Mouse (Mus musculus) yolk sac, embryonic 10.5 days (tissue): ENCODE measurements at regions not wholly inside any gene's neighbourhood (a gene's known extent, or its start where the extent isn't known, plus 50 kb on each side); places are given as distances from the start of the nearest gene placed in this dataset.

Experiments used
- DNase-seq: peaks from one replicate; pipeline ENCODE4 v3.0.0-alpha.2; 2017; ENCODE audit warnings: low spot score

DNA sequence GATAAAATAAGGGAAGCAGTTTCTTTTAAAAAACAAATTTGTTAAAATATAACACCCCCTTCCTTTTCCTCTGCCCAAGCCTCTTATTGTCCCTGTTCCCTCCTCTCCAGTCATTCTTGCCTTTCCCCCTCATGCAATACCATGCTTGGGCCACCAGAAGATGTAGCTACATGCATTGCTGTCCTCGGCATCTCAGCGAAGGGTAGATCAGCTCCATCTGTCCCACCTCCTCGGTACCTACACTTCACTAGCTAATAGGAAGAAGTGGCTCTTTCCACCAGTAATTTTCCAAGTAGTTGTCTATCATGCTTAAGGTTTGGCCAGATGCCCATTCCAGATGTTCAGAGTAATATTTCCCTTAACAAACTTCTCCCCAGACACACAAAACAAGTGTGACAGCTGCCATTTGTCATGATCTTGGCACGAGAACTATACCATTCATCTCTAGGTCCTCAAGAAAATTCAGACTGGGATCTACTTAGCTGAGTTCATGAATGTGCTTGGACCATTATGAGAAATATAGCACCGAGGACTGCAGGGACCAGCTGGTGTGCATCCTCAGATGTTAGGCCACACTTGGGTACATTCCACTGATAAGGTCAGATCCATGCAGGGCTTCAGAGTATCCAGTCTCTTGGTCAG, 198.7 kb upstream of the Tnp1 start:
- DNase-seq = no peak

DNA sequence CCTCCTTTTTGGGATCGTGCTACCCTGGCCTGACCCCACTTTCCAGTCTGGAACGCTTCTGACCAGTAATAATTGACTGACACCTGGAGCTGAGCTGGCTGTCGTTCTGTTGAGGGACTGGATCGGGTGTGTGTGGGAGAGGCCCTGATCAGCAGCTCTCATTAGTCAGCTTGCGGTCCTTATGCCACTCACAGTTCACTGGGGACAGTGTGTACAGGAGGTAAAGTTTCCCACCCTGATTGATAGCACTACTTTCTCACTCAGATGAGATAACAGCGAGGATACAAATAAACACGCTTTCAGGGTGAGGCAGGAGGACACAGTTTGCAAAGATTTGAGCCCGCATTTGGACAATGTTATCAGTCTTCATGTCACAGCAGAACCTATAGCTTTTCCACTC, 191.7 kb upstream of the Tnp1 start:
- no peak for DNase-seq

DNA sequence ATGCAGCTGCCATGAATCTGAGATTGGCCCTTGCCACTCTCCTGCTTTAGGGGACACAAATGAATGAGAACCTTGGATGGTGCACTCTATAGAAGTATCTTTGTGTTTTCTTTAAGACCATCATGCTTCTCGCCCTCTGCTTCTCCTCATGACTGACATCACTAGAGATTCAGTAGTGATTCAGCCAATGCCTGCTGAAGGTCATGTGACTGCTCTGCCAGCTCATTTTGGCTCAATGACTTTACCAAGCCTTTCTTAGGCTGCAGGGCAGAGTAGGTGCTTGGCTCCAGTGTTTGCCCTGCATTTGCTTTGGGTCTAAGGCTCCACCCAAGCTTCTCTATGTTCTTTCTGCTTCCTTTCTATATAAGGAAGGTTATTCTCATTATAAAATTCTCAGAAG, 190.1 kb upstream of the Tnp1 start:
- DNase-seq = no peak

DNA sequence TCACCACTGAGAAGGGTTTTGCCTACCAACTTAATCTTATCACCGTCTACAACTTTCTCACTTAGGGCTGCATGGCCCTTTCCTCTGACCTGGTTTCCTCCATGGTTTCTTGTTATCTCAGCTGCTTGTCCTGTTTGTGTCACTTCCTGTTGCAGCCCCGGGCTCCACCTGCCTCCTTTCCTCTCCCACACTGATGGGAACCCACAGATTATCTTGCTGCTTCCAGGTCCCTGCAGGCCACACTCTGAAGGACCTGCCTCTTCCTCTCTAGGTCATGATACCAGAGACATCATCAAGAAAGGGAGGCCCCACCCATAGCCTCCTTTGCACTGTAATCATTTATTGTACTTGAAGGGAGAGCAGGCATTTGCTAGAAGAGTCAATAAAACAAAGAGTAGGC, 184.4 kb upstream of the Tnp1 start:
- no peak for DNase-seq

DNA sequence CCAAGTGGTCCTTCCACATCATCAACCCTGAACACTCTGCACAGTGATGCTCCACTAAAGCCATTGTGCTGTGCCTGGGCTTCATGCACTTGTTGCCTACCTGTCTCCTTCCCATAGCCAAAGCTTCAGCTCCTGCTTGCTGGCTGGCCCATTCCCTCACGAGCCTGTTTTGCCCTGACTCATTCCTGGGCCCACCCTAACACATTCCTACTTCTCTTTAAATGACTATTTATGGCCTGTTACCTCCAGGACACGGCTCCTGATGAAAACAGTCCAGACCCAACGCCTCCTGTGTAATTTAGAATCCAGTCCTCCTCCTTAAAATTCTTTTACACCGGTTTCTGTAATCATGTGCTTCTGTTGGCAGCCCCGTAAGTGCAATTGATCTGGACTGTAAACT, 175.1 kb upstream of the Tnp1 start:
- DNase-seq = peak; percentile 12

DNA sequence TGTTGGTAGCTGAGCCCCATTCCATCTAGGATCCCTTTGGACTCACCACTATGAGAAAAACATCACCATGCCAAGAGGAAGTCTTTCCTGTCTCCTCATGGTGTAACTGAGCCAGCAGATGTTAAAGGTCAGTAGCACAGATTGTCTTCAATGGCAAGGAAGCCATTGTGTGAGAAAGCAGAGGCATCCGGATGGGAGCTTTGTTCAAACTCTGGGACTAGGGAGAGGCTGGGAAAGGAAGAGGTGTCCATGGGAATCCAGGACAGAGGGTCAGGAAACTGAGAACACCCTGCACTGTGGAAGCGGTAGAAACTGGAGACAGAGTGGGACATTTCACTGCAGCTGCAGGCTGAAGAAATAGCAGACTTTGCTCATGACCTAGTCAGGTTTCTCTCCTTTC, 173.1 kb upstream of the Tnp1 start:
- DNase-seq = no peak

DNA sequence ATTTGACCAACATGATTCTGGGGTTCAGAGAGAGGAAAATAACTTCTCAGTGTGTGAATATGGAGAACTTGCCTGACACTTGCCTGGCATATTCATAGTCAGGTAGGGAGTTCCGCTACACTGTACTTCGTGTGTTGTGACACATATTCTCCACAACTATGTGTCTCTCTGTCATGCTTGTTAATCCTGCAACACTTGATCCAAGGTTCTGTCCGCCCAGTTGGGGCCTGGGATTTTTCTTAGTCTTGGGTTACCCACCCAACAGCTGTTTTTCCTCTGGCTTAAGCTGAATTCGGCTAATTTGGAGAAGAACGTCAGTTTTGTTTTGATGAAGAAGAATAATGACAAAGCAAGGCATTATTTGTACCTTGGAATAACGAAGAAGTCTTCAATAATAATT, 168.8 kb upstream of the Tnp1 start:
- no peak for DNase-seq

DNA sequence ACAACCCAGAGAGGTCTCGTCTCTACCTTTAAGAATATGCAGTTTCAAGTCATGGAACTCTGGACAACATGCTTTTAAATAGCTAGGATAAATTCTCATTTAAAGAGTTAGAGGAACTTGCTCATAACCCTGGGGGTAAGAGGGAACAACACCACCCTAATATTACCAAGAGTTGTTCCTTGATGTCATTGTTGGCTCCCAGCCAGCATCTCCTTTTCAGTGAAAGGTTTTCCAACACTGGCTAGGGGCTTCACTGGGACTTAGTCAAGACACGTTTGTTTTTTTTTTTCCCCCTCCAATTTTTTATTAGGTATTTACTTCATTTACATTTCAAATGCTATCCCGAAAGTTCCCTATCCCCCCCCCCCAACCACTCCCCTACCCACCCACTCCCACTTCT, 163.1 kb upstream of the Tnp1 start:
- DNase-seq = no peak

DNA sequence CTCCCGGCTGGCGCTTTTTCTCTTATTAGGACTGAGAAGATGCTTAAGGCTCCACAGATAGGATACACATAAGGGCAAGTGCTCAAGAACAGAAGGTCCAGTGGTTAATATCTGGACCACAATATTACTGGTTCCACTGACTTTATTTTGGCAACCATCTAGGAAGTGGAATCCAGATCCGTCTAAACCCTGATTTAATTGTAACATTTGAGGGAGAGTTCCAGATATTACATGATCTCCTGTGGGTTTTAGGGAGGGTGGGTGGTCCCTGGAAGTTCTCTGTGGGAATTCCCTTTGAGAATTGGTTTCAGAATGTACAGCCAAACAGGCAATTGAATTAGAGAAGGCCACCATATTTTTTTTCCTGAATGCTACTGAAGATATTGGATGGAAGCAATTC, 161.4 kb upstream of the Tnp1 start:
- no peak for DNase-seq

DNA sequence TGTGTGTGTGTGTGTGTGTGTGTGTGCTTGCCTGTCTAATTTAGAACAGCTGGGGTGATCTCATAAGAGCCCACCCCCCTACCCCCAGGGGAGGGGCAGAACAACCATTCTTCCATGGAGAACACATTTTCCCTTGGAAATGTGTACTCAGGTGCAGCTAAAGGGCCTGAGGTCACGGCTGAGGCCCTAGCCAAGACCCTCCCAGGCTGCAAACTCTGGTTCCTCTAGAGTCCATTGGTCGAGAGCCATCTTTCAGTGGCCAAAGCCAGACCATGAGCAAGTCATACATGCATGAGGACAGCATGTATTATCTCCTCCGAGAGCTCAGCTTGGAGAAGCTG, 154.9 kb upstream of the Tnp1 start:
- DNase-seq = no peak

DNA sequence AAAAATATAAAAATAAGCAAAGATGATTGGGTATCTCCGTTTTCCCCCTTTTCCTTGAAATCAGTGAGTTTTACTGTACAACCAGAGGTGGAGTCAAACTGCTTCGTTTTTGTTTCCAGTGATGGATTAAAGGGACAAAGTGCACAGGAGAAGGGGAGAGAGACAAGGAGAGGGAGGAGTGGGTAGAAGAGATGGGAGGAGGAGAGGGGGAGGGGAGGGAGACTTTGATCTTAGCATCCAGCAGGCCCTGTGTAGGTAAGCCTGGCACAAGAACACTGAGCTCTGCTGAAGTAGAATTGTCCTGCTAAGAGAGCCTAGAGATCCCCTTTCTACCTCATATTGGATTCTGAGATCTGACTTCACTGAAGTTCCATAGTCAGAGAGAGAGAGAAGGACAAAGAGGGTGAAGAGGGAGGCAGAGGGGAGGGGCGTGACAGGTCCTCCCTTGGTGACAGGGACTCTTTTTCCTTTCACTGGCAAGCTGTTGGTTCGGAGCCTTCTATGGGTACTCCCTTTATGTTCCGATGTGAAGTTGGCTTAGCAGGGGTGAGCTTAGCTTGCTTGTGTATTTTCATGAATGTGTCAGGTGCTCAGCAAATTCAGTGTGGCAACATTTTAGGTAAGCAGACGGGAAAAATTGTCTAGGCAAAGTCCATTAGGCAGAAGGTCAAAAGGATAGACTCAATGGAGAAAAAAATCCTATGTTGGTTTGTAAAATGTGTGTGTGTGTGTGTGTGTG, 154.4 kb upstream of the Tnp1 start:
- peak; percentile 13 for DNase-seq

DNA sequence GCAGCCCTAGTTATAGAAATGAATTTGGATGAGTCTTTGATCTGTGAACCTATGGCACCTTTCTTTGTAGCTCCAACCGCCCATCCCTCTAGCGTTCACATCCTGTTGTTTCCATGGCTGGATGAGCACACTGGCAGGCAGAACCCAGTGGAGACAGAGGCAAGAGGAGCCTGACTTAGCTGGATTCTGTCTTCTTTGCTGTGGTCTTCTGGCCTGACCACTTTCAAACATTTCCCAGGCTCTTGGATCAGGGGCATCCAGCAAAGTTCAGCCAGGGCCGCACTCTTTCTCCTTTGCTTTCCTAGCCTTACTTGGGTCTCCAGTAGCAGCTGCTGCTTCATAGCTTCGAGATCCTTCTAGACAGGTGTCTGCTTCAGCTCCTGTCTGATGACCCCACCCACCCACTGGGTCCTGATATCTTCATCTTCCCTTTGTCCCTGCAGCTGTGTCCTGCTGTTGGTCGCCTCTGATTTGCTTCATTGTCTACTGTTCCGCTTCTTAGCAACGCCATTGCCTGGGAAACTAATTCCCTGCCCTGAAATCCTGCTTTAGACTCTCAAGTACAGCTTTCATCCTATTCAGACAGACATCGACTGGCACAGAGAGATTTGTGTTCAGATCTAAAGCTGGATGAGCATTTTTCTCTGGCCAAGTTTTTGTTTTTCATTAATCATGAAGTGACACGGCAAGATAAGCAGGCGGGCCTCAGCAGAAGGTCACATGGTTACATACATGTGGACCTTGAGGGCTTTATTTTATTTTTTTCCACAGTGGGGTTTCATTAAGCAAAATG, 153.6 kb upstream of the Tnp1 start:
- DNase-seq = no peak

DNA sequence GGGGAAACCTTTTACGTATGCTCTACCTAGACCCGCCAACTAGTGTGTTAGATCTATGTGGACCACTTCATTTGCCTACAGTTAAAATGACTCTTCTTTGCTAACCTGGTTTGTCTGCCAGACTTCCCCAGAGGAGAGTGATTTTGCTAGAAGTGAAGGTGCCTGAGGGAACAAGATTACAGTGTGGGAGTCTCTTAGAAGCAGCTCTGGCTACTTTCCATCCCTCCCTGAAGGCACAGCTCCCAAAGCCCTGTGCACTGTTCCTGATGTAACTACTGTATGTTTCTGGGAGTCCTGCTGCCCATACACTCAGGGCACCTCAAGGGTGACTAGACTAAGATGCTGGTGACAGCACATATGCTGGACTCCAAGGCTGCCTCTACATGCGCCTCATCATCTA, 144.5 kb upstream of the Tnp1 start:
- DNase-seq = no peak

DNA sequence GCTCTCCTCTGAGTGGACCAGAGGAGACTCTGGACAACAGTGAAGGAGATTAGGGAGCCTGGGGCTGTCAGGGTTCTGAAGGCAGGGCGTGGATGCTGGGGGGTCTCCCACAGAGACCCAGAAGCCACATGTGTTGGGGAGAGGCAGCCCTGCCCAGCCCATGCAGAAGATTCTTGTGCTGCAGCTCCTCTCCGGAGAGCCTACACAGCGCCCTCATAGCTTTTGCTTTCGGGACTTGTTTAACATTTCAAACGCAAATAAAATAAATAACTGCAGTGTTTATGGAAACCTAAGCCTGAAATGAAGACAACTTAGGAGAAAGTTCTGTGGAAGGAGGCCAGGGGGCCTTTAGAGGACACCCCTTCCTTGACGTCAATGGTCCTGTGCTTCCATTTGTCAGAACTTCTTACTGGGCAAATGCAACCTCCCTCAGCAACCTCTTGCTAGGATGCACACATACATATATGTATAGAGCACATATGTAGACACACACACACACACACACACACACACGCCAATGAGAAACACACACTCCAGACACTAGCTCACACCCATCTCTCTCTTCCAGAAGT, 143.8 kb upstream of the Tnp1 start:
- DNase-seq = no peak

DNA sequence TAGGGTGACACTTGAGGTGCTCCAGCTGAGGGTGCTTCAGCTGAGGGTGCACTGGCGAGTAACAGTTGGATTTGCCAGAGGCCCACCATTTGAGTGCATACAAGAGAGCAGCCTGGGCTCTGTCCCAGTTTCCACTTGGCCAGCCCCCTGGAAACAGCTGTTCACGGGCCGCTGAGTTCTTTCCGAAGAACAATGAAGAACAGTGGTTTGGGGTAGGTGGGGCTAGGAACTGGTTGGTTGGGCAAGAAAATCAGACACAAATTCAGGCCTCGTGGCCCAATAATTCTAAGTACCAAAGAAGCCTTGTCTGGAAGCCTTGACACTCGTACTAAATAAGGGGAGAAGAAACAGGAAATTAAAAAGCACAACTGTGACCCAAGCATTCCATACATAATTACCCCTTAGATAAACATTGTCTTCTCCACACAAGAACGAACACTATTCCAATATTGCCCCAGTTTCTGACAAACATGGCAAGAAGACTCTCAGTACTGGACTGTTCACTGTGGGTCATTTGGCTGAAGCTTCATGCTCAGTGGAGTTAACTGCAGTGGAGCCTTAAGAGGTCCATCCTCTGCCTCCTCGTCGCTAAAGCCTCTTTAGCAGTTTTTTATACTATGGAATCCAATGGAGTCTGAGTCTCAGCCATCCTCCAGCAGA, 137.9 kb upstream of the Tnp1 start:
- no peak for DNase-seq

DNA sequence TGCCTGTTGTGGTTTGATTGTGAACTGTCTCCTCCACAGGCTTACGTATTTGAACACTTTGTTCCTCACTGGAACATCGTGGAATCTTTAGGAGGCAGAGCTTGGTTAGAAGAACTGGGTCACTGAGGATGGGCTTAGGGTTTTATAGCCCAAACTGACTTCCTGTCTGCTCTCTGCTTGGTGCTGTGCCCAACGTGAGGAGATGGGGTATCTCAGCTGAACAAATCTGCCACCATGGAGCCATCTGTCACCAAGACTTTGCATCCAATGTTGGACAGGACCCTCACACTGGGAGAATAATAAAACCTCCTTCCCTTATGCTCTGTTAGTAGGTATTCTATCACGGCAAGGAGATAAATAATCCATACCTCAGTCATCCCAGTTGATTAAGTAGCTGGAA, 134.2 kb upstream of the Tnp1 start:
- DNase-seq = no peak

DNA sequence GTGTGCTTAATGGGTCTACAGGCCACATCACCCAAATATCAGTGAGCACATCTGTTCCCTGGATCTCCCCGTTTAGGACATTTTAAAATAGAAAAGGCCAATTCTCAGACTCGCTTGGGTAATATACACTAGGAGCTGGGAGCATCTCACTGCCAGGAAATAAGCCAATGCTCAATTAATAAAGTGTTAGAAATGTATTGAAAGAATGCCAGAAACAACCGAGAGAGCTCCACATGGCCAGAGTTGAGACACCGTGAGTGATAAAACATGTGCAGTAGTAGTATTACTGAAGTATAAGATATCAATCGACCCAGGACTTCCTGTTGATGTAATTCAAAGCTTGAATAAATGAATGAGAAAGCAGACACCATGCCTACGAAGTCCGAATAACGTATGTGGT, 127.1 kb upstream of the Tnp1 start:
- no peak for DNase-seq

DNA sequence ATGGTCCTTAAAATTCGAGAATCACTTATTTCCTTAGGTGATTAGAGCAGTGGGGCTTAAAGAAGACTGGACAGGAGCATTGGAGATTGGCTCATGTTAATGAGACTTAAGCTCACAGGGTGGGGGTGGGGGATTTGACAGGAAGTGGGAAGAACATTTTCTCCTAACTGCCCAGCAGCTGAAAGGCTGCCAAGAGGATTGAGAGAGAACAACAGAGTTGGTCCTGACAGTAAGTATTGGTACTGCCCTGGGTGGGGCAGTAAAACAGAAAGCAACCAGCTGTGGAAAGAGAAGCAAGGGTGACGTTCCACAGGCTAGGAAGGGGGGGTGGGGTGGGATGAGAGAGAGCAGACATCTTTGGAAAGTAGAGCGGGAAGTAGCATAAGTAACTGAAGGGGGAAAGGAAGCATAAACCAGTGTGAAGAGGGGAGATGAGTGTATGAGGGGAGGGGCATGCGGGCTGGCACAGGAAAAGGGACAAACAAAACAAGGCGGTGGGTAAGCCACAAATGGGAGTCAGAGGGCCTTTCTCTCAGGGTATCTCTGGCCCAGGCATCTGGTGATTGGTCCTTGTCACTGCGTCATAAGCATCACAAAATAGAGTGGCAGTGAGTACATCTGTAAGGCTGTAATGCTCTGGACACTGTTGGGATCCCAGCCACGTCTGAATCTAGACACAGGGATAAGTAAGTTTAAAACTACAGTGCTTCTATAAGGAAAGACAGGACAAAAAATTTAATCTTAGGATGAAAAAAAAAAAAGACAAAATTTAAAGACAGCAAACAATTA, 125.0 kb upstream of the Tnp1 start:
- DNase-seq = no peak

DNA sequence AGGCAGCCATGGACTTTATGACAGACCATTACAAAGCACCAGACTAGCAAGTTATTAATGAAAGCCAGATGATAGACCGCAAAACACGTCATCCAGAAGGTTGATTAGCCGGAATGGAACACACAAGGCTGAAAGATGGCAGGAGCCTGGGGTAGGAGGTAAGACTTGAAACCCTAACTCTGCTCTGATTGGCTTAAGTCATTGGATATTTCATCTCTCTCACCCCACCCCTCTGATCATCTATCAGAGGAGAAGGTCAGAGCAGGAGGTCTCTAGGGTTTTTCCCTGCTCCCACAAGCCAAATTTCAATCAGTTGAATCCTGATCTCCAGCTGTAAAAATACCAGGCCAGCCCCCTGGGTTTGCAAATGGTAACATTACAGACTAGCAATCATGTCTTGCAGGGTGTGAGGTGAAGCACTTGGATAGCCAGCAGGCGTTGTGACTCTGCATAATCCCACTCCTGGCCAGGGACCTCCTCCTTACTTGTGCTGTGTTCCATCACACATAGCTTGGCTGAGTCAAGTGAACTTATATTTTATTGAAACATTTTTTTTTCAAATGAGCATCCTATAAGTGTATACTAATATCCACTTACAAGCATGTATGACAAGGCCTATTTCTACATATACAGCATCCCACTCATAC, 114.6 kb upstream of the Tnp1 start:
- DNase-seq = no peak

DNA sequence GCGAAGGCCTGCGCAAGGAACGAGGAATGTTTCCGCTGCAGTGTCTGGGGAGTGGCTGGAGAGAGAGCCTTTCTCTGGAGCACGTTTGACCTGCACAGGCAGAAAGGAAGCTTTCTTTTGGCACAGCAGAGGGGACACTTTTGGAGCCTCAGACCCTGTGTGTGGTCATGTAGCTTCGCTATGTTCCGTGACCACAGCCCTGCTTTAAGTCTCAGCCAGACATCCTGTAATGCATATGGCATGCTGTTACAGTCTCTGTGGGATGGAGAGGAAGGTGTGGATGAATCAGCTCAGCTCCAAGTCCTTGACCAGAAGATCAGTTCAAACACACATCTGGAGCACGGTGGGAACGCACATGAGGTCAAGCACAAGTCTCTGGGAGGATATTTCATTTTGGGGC, 107.3 kb upstream of the Tnp1 start:
- no peak for DNase-seq

DNA sequence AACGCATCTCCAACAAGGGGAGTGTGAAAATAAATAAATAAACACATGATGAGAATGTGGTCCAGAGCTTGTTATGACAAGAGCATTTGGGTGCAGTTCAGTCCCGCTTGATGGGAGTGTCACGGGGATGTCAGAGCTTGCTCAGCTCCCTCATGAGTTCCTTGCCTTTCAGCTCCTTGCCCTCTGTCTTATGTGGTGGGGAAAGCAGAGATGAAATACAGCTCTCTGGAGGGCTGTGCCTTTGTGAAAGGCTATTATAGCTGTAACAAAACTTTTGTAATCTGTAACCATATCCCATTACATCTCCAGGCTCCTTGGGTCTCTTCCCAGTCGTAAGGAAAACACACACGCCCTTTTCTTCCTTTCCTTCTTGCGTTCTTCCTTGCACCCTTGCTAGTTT, 103.0 kb upstream of the Tnp1 start:
- DNase-seq = no peak
